Mouse (Mus musculus): ENCODE measurements around the gene Cers2.

DNA sequence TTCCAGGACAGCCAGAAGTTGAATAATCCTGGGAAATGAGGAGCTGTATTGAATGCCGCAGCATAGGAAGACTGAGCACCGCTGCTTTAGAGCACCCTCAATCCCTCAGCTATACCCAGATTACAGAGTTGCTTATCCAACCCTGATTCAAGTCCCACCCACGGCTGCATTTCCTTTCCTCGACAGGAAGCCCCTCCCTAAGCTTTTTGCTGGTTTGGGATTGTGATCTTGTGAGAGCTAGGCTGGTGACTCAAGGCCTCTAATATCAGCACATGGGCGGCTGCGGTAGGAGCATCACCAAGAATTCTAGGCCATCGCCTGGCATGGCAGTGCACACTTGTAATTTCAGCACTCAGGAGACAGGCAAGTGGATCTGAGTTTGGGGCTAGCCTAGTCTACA lies 28.1 kb upstream of the Cers2 start:
- TF ChIP-seq CTCF (IDR thresholded peaks at IDR 0.05; ENCODE audit: low read depth, low read length) (no peak), POLR2A (IDR thresholded peaks at IDR 0.05; ENCODE audit: extremely low read depth, insufficient read depth, low read length) (no peak)

Data from liver, adult 2 months (tissue).